Mouse (Mus musculus) forebrain, postnatal 0 days (tissue): ENCODE data around the gene Car14. TPM values are rescaled to one million over a fixed set of nuclear protein-coding genes. Genes with fewer than 3 reads are reported as not detected.

Source experiments
- ATAC-seq: fragments of 200-750 bp; cut with Nextera tagmentation; 2 replicates; pipeline ENCODE4 v1.8.0; 2017; ENCODE audit warnings: mild to moderate bottlenecking, moderate library complexity
- DNase-seq: peaks from one replicate; pipeline ENCODE4 v3.0.0-alpha.2; 2015
- H3K27ac ChIP-seq: fragments of 300-500 bp; sonication (generic); 2 replicates; pipeline ENCODE4 v1.5.1; 2014; ENCODE audit warnings: low read depth, mild to moderate bottlenecking, antibody characterized with exemption, low read length, moderate library complexity, mixed read lengths
- H3K27me3 ChIP-seq: fragments of 300-500 bp; sonication (generic); 2 replicates; pipeline ENCODE4 v1.6.1; 2014; ENCODE audit warnings: mild to moderate bottlenecking, low read length, mixed read lengths; ENCODE audit not compliant: insufficient read depth
- H3K36me3 ChIP-seq: fragments of 300-500 bp; sonication (generic); 2 replicates; pipeline ENCODE4 v1.6.1; 2014; ENCODE audit warnings: mild to moderate bottlenecking, moderate library complexity; ENCODE audit not compliant: insufficient read depth
- H3K4me1 ChIP-seq: fragments of 300-500 bp; sonication (generic); 2 replicates; pipeline ENCODE4 v1.6.1; 2014; ENCODE audit warnings: antibody characterized with exemption; ENCODE audit not compliant: insufficient read depth
- H3K4me2 ChIP-seq: fragments of 300-500 bp; sonication (generic); 2 replicates; pipeline ENCODE4 v1.6.1; 2014; ENCODE audit warnings: low read depth, mild to moderate bottlenecking, moderate library complexity
- H3K4me3 ChIP-seq: fragments of 300-500 bp; sonication (generic); 2 replicates; pipeline ENCODE4 v1.5.1; 2014; ENCODE audit warnings: low read depth, low read length, mixed read lengths
- H3K9ac ChIP-seq: fragments of 300-500 bp; sonication (generic); 2 replicates; pipeline ENCODE4 v1.6.1; 2014; ENCODE audit warnings: mild to moderate bottlenecking
- H3K9me3 ChIP-seq: fragments of 300-500 bp; sonication (generic); 2 replicates; pipeline ENCODE4 v1.6.1; 2016; ENCODE audit warnings: low read length
- CTCF ChIP-seq: sonication (generic); IDR thresholded peaks from 2 replicates; pipeline ENCODE4 v1.5.1; 2016; ENCODE audit warnings: antibody characterized with exemption, control low read depth, low read depth
- WGBS: fragments of 180-500 bp; shearing (Covaris S2); extraction: QIAGEN DNeasy Blood & Tissue Kit; methylation state at CpG from one replicate; pipeline ENCODE4 v1.1.7; 2014; 5-methylcytosine and 5-hydroxymethylcytosine counted together
- polyA plus RNA-seq: library from polyadenylated mRNA; unstranded; fragments of >200 nt; fragmentation: Nextera tagmentation; extraction: Ambion mirVana; gene quantifications from 2 replicates; pipeline ENCODE4 v1.2.1, GENCODE M21; 2015
- total RNA-seq: library from RNA; depleted of rRNA; stranded (reverse); fragments of >200 nt; gene quantifications from 2 replicates; pipeline ENCODE4 v1.2.3, GENCODE M21; 2014

Car14 gene
- total and polyA plus RNA-seq, 2 experiments from 2014 or later, result 5.0 to 12.8 TPM

DNA sequence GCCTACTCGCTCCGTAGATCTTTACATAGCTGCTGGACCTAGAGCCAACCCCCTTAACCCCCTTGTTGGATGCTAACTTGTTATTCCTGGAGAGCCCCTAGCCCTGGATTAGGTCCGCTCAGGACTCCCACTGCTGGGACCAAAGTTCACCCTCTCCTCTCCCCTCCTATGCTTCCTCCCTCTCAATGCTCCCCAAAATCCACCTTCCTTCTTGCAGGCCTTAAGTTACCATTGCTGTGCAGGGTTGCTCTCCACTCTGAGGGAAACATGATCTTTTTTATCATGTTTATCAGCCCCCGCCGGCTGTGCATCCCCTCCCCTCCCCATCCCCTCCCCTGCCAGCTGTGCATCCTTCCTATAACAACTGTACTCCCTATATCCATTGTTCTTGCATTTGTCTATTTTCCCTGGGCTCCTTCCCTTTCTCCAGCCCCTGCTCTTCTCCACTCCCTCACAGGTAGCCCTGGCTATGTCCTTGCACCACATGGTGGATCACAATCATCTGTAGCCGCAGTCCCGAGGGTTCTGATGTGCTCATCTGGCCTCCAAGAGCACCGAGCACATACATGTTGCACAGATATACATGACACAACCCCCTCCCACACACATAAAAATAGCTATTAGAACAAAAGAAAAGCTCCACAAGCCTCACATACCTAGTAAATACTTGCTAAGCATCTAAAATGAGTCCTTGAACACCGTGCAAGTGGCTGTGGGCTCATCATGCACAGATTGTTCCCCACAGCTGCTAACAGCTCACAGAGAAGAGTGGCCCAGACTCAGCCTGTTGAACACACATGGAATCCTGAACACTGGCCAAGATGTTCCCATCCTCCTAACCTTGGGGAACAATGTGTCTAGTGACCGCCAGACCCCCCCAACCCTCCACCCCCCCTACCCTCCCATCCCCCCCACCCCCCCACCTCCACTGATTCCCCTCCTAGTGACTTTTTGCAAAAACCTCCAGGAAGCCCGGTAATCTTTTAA lies 12.1 kb downstream of the Car14 start:
- H3K9me3 ChIP-seq, result no peaks in the 10 kb centered on the region
- 46% methylated on average over 11 of the region's 11 CpGs for WGBS
- TF ChIP-seq CTCF, result no peak
- H3K27me3 ChIP-seq, result no peaks in the 10 kb centered on the region
- no peak for ATAC-seq
- H3K9ac ChIP-seq, result no peak overlapping the region
- H3K27ac ChIP-seq, result peak overlapping the region; percentile 45; the same call in 1 of the 2 replicates
- no peak for DNase-seq
- H3K4me1 ChIP-seq, result peaks cover 8% of the 10 kb centered on the region
- H3K4me2 ChIP-seq, result peak overlapping the region; percentile 57; the same call in 1 of the 2 replicates
- H3K4me3 ChIP-seq, result no peak overlapping the region
- H3K36me3 ChIP-seq, result 0 out of 2 replicates have a peak, but pooled peaks cover under 1% of the 10 kb centered on the region

DNA sequence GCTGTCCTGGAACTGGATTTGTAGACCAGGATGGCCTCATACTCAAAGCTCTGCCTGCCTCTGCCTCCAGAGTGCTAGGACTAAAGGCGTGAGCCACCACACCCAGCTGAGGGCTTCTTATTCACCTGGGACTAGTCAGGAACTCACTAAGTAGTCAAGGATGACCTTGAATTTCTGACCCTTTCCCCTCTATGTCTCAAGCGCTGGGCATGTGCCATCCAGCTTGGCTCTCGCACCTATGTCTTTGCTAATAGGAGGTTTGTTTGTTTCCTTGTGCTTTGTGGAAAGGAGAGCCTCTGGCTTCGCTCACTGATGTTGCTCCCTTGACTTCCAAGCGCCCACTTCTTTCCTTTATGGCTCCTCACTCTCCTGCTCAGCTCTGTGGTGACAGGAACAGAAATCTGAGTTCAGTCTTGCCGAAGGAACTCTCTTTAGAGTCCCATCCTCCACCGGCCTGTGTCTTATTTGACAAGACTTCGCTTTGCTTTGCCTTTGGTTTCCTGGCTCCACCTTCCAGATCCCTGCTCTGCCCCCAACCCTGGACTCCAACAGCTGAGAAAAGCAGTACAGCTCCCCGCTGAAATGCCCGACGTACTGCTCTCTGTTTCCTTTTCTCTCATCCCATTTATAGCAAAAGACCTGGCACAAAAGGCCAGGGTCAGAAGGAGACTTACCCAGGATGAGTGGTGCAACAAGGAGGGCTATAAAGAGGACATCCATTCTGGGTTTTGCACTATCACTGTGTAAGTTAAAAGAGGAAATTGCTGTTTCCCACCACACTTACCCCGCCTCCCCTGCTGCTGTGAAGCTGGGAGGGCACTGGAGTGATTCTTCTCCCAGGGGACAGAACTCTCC lies 13.1 kb downstream of the Car14 start, which contains the start of gene BC028528:
Gene BC028528, minus strand, starts transcription at position 795 of the 855 bp plus-strand sequence.
- 31% methylated on average over 12 of the region's 12 CpGs for WGBS
- no peak within 1 kb of the TSS for H3K4me3 ChIP-seq
- H3K27ac ChIP-seq, result peak within 1 kb of the TSS; percentile 45; the same call in 1 of the 2 replicates
- H3K36me3 ChIP-seq, result no peaks in the 10 kb centered on the region
- ATAC-seq, result no peak
- H3K27me3 ChIP-seq, result no peaks in the 10 kb centered on the region
- no peak for TF ChIP-seq CTCF
- H3K9ac ChIP-seq, result no peak within 1 kb of the TSS
- H3K4me2 ChIP-seq, result no peak within 1 kb of the TSS
- no peak for DNase-seq
- H3K9me3 ChIP-seq, result no peaks in the 10 kb centered on the region
- peaks cover 8% of the 10 kb centered on the region for H3K4me1 ChIP-seq

- Histone ChIP-seq H3K36me3 (no peaks in the 10 kb centered on the region), H3K4me3 (no peak overlapping the region), H3K9me3 (no peaks in the 10 kb centered on the region), H3K4me2 (no peak overlapping the region), H3K4me1 (peaks cover 5% of the 10 kb centered on the region; the same call in 1 of the 2 replicates), H3K27me3 (no peaks in the 10 kb centered on the region), H3K27ac (no peak overlapping the region), H3K9ac (no peak overlapping the region)
- ATAC-seq (no peak), DNase-seq (no peak)
- no peak for TF ChIP-seq CTCF
- 83% methylated on average over 3 of the region's 3 CpGs for WGBS
These were observed 14.8 kb downstream of the Car14 start for GRCm38 (mm10) chr3:95889664-95890063.

DNA sequence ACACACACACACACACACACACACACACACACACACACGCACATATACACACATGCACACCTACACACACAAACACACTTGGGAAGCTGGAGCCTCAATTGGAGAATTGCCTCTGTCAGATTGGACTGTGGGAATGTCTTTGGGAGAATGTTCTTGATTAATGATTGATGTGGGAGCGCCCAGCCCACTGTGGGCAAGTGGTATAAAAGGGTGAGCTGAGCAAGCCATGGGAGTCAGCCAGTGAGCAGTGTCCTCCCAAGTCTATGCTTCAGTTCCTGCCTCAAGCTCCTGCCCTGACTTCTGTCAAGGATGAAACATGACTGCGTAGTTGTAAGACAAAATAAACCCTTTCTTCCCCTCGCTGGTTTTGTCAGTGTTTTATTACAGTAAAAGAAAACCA lies 16.9 kb downstream of the Car14 start:
- Histone ChIP-seq H3K9ac (no peak overlapping the region), H3K4me2 (no peak overlapping the region), H3K27me3 (no peaks in the 10 kb centered on the region), H3K9me3 (no peaks in the 10 kb centered on the region), H3K36me3 (no peaks in the 10 kb centered on the region), H3K4me1 (no peaks in the 10 kb centered on the region; the same call in 1 of the 2 replicates), H3K4me3 (no peak overlapping the region), H3K27ac (no peak overlapping the region)
- no peak for TF ChIP-seq CTCF
- no peak for ATAC-seq
- no peak for DNase-seq
- WGBS, result 85% methylated on average over 4 of the region's 4 CpGs

GRCm38 (mm10) chr3:95884400-95884799 lies 20.1 kb downstream of the Car14 start:
- DNase-seq, result no peak
- no peak overlapping the region for H3K4me3 ChIP-seq
- 80% methylated on average over 5 of the region's 5 CpGs for WGBS

DNA sequence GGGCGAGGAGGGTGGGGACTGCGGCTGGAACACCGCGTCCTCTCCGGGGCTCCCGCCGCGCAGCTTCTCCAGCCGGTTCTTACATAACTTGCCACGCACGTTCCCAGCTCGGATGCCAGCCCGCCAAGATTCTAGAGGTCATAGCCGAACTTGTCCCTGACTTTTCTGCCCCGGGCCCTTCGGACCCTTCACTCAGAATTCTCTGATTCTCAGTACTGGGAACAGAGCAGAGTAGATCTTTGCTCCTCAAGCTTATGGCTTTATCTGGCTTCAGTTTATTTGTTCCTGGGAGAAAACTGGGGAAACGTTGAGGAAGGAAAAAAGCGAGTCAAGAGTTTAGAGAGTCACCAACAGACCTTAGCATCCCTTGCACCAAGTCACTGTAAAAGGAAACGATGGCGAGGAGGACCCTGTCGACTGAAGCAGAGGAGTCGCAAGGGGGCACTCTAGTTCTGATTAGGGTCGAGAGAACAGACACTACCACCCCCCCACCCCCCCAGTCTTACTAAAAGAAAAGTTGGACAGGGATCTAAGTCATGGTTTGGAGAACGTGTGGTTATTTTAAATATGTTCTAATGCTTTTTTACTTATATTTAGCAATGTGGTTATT lies 21.6 kb downstream of the Car14 start:
- H3K4me1 ChIP-seq, result peaks cover 5% of the 10 kb centered on the region; the same call in 1 of the 2 replicates
- no peak for ATAC-seq
- WGBS, result 3% methylated on average over 24 of the region's 24 CpGs
- peak; percentile 56 for TF ChIP-seq CTCF
- no peak overlapping the region for H3K27ac ChIP-seq
- peak overlapping the region; percentile 19; the same call in 1 of the 2 replicates for H3K9ac ChIP-seq
- H3K36me3 ChIP-seq, result no peaks in the 10 kb centered on the region
- H3K4me2 ChIP-seq, result peak overlapping the region; percentile 79
- H3K27me3 ChIP-seq, result no peaks in the 10 kb centered on the region
- H3K4me3 ChIP-seq, result peak overlapping the region; percentile 43
- H3K9me3 ChIP-seq, result no peaks in the 10 kb centered on the region
- peak; percentile 59 for DNase-seq

More at GRCm38 (mm10) chr3:95884400-95884799, 20.1 kb downstream of the Car14 start:
- TF ChIP-seq CTCF, result no peak
- H3K4me2 ChIP-seq, result no peak overlapping the region
- no peaks in the 10 kb centered on the region for H3K36me3 ChIP-seq
- no peaks in the 10 kb centered on the region for H3K27me3 ChIP-seq
- H3K4me1 ChIP-seq, result peaks cover 5% of the 10 kb centered on the region; the same call in 1 of the 2 replicates
- H3K9me3 ChIP-seq, result no peaks in the 10 kb centered on the region
- no peak overlapping the region for H3K27ac ChIP-seq
- ATAC-seq, result no peak
- no peak overlapping the region for H3K9ac ChIP-seq
